Mouse (Mus musculus) heart, adult 2 months (tissue): ENCODE measurements at regions not wholly inside any gene's neighbourhood (a gene's known extent, or its start where the extent isn't known, plus 50 kb on each side); places are given as distances from the start of the nearest gene placed in this dataset.

ENCODE experiments used
- DNase-seq, 2 experiments: peaks; one replicate each; pipeline ENCODE4 v3.0.0; 2021
- H3K27ac ChIP-seq: fragments of 200-600 bp; 2 replicates; pipeline ENCODE4 v1.8.1; 2022
- H3K27me3 ChIP-seq: fragments of 200-500 bp; 2 replicates; pipeline ENCODE4 v1.6.1; 2012; ENCODE audit warnings: mild to moderate bottlenecking, low read length, inconsistent platforms, mixed read lengths; ENCODE audit not compliant: control insufficient read depth, insufficient read depth
- H3K36me3 ChIP-seq: fragments of 200-500 bp; 2 replicates; pipeline ENCODE4 v1.6.1; 2012; ENCODE audit warnings: low read length, inconsistent platforms; ENCODE audit not compliant: control insufficient read depth, insufficient read depth
- H3K4me1 ChIP-seq: fragments of 200-500 bp; 2 replicates; pipeline ENCODE4 v1.6.1; 2011; ENCODE audit warnings: low read length; ENCODE audit not compliant: control insufficient read depth, insufficient read depth
- H3K4me3 ChIP-seq: fragments of 200-600 bp; 2 replicates; pipeline ENCODE4 v1.8.1; 2022
- H3K79me2 ChIP-seq: fragments of 200-500 bp; replicated peaks from 2 replicates; pipeline ENCODE4 v1.6.1; 2012; ENCODE audit warnings: mild to moderate bottlenecking, inconsistent platforms, low read length, moderate library complexity, mixed read lengths; ENCODE audit not compliant: control insufficient read depth, insufficient read depth
- H3K9ac ChIP-seq: fragments of 200-500 bp; 2 replicates; pipeline ENCODE4 v1.6.1; 2012; ENCODE audit warnings: low read depth, mild to moderate bottlenecking, control low read depth, inconsistent platforms, low read length, mixed read lengths
- CTCF ChIP-seq: fragments of 200-600 bp; IDR thresholded peaks from 2 replicates; pipeline ENCODE4 v1.8.1; 2022; ENCODE audit warnings: antibody characterized with exemption, mild to moderate bottlenecking, moderate library complexity
- EP300 ChIP-seq: fragments of 200-500 bp; IDR thresholded peaks from 2 replicates; pipeline ENCODE4 v1.6.1; 2011; ENCODE audit warnings: low read depth, low read length, control low read depth; ENCODE audit not compliant: insufficient read depth
- POLR2A ChIP-seq: fragments of 200-500 bp; IDR thresholded peaks from 2 replicates; pipeline ENCODE4 v1.6.1; 2011; ENCODE audit warnings: mild to moderate bottlenecking, low read depth, low read length, control low read depth; ENCODE audit not compliant: insufficient read depth
- WGBS: fragments of 180-500 bp; shearing (Covaris S2); methylation state at CpG from one replicate; pipeline ENCODE4 v1.1.7; 2018; 5-methylcytosine and 5-hydroxymethylcytosine counted together
- intact Hi-C: fragments of 180-260 bp; cut with DNase I; formaldehyde crosslinking; loops from one replicate; pipeline ENCODE4 v1.15.1; 2025

DNA sequence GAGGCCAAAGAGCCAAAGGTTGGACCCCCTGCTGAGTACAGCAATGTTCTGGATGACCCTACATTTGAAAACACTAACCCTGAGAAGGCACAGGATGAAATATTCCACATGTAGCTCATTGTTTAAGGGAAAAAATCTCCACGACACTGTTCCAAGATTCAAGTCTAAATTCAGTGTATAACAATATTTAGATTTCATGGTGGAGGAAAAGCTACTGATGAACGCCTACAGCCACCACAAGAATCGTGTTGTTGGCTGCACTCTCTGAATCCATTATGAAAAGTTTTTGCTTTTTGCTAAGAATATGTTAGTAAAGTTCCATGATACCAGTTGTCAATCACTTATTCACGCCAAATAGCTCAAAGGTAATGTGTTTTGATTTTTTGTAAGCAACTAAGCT is 204.2 kb downstream of the Ccser2 start:
- H3K79me2 ChIP-seq: no peaks in the 10 kb centered on the region
- no peaks in the 10 kb centered on the region for H3K27me3 ChIP-seq
- intact Hi-C loops: no loop called here
- 80% methylated on average over 4 of the region's 4 CpGs for WGBS
- DNase-seq: no peak
- H3K27ac ChIP-seq: no peak overlapping the region
- H3K36me3 ChIP-seq: no peaks in the 10 kb centered on the region
- no peak overlapping the region for H3K9ac ChIP-seq
- no peak for TF ChIP-seq POLR2A
- TF ChIP-seq CTCF: no peak
- no peak for TF ChIP-seq EP300
- no peaks in the 10 kb centered on the region for H3K4me1 ChIP-seq
- no peak overlapping the region for H3K4me3 ChIP-seq

DNA sequence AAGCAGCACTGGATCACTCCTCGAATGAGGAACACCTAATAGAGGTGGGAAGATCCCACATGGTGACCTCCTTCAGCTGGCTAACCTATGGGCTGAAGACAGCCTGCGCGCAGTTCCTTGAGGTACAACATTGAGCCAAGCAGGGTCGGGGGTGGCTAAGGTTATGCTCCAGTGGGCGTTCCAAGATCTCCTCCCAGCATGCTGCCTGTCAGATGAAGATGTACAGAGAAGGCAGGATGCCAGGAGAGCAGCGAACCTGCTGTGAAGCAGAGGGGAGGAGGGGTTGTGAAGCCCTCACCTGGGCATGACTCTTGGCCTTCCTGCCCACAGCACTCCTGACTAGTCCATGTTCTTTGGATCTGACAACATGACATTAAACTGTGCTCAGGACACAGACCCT is 212.5 kb downstream of the Ccser2 start:
- Histone ChIP-seq H3K36me3 (no peaks in the 10 kb centered on the region), H3K27ac (no peak overlapping the region), H3K9ac (no peak overlapping the region), H3K4me1 (no peaks in the 10 kb centered on the region), H3K79me2 (no peaks in the 10 kb centered on the region), H3K27me3 (no peaks in the 10 kb centered on the region), H3K4me3 (no peak overlapping the region)
- DNase-seq: no peak
- intact Hi-C loops: no loop called here
- 75% methylated on average over 6 of the region's 6 CpGs for WGBS
- TF ChIP-seq CTCF (no peak), POLR2A (no peak), EP300 (no peak)

DNA sequence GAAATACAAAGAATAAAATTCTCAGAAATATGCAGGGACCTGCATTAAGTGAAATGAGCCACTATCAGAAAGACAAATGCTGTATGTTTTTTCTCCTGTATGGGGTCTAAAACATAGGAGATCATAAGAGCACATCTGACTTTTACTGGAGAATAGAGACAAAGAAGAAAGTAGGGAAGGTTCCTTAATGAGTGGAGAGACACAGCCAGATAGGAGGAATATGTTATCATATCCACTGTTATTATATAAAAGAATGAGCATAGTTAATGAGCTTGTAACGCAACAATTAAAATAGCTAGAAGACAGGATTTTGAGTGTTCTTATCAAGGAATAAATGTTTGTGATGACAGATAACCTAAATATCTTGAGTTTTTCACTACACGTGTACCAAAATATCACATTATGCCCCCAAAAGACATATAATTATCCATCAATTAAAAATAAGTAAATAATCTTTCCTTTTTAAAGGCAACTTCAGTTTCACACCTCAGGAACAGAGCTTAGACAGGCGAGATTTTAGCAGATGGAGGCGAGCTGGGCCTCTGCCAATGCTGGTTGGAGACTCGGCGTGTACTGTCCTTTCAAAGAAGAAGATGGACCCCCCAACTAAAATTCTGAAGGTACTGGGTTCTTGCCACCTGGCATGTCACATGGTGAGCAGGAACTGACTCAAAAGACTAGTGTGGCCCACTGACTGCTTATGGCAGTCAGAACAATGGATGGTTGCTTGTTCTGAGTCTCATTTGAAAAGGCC is 220.3 kb downstream of the Ccser2 start:
- intact Hi-C loops: no loop called here
- H3K36me3 ChIP-seq: no peaks in the 10 kb centered on the region
- TF ChIP-seq EP300: no peak
- TF ChIP-seq CTCF: no peak
- TF ChIP-seq POLR2A: no peak
- no peak overlapping the region for H3K4me3 ChIP-seq
- WGBS: 83% methylated on average over 6 of the region's 6 CpGs
- no peaks in the 10 kb centered on the region for H3K27me3 ChIP-seq
- no peak for DNase-seq
- no peak overlapping the region for H3K9ac ChIP-seq
- no peak overlapping the region for H3K27ac ChIP-seq
- no peaks in the 10 kb centered on the region for H3K79me2 ChIP-seq
- H3K4me1 ChIP-seq: no peaks in the 10 kb centered on the region

DNA sequence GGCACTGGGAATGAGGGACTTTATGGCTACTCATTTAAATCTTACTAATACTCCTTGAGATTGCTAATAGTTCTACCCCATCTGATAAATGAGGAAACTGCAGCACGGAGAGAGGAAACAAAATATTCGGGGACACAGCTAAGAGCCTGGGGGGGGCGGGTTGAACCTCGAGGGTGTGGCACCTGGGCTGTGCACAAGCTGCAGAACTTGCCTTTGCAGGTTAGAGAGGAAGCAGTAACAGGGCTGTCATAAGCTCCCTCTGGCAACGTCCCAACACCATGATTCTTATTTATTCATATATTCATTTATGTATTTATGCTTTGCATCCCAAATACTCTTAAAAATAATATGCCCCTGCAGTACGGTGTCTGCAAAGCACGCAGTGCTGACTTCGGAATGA is 237.5 kb downstream of the Ccser2 start:
- 63% methylated on average over 8 of the region's 8 CpGs for WGBS
- H3K9ac ChIP-seq: no peak overlapping the region

DNA sequence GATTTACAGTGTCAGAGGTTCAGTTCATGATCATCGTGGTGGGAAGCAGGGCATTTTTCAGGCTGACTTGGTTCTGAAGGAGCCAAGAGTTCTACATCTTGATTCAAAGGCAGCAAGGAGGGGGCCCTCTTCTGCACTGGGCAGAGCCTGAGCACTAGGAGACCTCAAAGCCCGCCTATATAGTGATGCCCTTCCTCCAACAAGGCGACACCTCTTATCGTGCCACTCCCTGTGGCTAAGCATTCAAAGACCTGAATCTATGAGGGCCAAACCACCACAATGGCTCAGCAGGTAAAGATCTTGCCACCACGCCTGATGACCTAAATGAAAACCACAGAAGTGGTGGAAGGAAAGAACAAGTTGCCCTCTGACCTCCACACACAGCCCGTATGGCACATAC is 242.5 kb downstream of the Ccser2 start:
- Histone ChIP-seq H3K36me3 (no peaks in the 10 kb centered on the region), H3K4me3 (no peak overlapping the region), H3K9ac (no peak overlapping the region), H3K27ac (no peak overlapping the region), H3K79me2 (no peaks in the 10 kb centered on the region), H3K27me3 (no peaks in the 10 kb centered on the region), H3K4me1 (no peaks in the 10 kb centered on the region)
- intact Hi-C loops: no loop called here
- no peak for DNase-seq
- no peak for TF ChIP-seq CTCF
- WGBS: 78% methylated on average over 6 of the region's 6 CpGs

More for the DNA sequence above, 237.5 kb downstream of the Ccser2 start:
- no peak overlapping the region for H3K27ac ChIP-seq
- H3K4me3 ChIP-seq: no peak overlapping the region
- no peaks in the 10 kb centered on the region for H3K36me3 ChIP-seq
- TF ChIP-seq POLR2A: no peak
- TF ChIP-seq EP300: no peak
- TF ChIP-seq CTCF: no peak
- intact Hi-C loops: no loop called here
- no peak for DNase-seq
- no peaks in the 10 kb centered on the region for H3K4me1 ChIP-seq
- no peaks in the 10 kb centered on the region for H3K79me2 ChIP-seq
- H3K27me3 ChIP-seq: no peaks in the 10 kb centered on the region

DNA sequence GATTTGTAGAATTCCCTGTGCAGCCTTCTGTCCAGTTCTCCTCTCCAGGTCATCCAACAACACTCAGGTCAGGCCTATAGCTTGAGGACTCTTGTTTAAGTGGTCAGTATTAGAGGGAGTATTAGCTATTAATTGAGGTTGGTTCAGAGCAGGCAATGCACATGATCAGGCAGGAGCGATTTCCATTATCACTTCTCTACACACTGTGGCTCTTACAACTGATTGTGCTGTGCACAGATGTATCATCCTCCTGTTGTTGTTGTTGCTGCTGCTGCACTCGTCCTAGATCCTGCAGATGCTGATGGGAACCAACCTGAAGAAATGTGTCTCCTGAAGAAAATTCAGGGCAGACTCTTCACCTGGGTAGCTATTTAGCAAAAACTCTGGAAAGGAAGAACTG is 252.9 kb downstream of the Ccser2 start:
- Histone ChIP-seq H3K4me3 (no peak overlapping the region), H3K4me1 (no peaks in the 10 kb centered on the region), H3K27ac (no peak overlapping the region), H3K79me2 (no peaks in the 10 kb centered on the region), H3K9ac (no peak overlapping the region), H3K36me3 (no peaks in the 10 kb centered on the region), H3K27me3 (no peaks in the 10 kb centered on the region)
- TF ChIP-seq POLR2A (no peak), CTCF (no peak), EP300 (no peak)
- no peak for DNase-seq
- intact Hi-C loops: no loop called here
- 67% methylated on average over 2 of the region's 2 CpGs for WGBS
